Mouse (Mus musculus) skeletal muscle tissue, adult 2 months (tissue): ENCODE data around the gene Asap3.
A peak's percentile ranks its signal among the peaks of the same experiment; 100 is the strongest.

Source experiments
- DNase-seq: peaks from one replicate; pipeline ENCODE4 v3.0.0-alpha.2; 2012; ENCODE audit warnings: low read depth, low spot score

The Asap3 gene

DNA sequence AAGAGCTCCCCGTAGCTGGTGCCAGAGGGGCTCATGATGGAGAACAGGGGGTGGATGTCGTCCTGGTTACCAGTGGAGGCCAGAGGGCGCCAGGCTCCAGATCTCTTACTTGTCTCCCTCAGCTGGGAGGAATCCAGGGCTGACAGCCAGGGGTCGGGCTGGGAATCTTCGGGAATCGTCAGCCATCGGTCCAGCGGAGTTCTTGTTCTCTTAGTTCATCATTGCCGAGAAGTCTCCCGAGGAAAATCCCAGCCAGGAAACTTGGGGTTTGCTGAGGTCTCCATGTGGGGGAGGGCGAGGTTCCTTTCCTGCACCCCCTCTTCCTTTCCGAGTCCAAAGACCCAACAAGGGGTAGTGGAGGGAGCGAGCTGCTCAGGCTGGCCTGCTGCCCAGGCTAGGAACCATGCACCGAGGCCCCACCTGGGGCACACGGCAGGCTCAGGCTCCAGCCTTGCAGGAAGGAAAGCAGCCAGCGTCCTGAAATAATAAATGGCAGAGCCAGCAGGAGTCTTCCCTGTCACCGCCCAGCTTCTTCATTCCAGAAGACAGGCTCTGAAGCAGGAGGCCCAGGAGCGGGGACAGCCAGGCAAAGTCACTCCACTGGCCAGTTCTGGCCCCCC, 12.5 kb downstream of the Asap3 start:
- peak; percentile 89 for DNase-seq

DNA sequence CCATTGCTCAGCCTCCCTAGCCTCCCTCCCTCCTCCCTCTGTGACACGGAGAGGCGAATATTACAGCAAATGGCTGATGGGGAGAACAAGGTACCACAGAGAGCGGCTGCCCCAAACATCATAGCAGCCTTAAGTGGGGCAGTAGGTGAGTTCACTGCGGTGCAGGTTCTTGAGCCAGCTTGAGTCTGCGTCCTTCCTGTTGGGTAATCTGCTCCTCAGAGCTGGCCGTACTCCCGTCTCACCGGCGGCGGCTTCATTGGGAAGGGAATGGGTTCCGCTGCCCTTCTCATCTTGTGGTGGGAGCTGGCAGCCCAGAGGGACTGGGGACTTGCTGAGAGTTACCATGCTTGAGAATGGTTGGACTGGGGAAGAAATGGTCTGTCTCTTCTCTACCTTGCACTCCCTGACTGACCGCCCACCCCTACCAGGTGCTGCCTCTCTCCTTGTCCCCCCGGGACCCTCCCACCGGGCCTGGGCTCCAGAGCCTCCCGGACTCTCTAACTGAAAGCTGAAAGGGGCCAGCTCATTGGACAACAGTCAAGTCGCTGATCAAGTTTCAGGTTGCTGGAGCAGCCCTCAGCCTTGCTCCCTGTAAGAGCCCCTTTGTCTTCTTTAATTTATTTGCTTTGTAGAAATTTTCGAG, 14.1 kb downstream of the Asap3 start:
- no peak for DNase-seq

- no peak for DNase-seq
Observed at GRCm38 (mm10) chr4:136223549-136224239, 17.5 kb downstream of the Asap3 start.

DNA sequence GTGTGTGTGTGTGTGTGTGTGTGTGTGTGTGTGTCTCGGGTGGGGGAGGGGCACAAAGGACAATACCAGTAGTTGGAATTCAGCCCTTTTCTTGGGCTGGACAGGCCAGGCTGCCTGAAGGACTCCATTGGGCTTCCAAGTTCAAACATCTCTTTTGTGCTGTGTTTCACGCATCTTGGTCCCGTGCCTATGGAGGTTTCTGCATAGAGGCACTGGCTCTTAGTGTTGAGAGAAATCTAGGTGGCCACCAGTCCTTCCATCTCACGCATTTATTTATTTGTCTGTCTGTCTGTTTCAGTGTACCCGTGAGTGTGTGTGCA, 18.0 kb downstream of the Asap3 start:
- no peak for DNase-seq

- DNase-seq: no peak
Observed at GRCm38 (mm10) chr4:136224677-136225460, 18.7 kb downstream of the Asap3 start.

DNA sequence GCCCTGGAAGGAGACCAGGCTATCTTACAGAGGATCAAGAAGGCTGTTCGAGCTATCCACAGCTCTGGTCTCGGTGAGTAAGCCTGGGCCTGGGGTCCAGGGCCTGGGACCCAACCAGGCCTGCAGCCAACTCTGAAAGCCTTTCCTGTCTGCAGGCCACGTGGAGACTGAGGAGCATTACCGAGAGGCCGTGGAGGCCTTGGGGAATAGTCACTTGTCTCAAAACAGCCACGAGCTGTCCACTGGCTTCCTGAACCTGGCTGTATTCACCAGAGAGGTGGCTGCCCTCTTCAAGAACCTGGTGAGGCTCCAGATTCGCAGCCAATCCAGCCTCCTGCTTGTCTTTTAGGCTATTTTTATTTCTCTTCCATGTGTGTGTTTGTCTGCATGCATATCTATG, 21.2 kb downstream of the Asap3 start:
- no peak for DNase-seq

GRCm38 (mm10) chr4:136228640-136229039, 22.5 kb downstream of the Asap3 start:
- peak; percentile 39 for DNase-seq

DNA sequence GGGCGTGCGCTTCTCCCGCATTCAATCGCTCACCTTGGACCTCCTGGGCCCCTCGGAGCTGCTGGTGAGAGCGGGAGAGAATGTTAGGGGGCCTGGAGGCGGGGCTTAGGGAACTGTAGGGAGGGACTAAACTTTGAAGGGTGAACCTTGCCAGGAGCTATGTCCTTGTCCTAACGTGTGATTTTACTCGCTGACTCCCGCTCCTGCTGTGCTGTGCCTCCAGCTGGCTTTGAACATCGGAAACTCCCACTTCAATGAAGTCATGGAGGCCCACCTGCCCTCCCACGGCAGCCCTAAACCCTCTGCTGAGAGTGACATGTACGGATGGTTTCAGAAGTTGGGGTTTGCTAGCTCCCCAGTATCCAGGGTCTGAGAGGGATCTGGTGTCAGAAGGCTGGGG, 32.5 kb downstream of the Asap3 start:
- no peak for DNase-seq

GRCm38 (mm10) chr4:136239111-136239510, 32.9 kb downstream of the Asap3 start:
- no peak for DNase-seq

DNA sequence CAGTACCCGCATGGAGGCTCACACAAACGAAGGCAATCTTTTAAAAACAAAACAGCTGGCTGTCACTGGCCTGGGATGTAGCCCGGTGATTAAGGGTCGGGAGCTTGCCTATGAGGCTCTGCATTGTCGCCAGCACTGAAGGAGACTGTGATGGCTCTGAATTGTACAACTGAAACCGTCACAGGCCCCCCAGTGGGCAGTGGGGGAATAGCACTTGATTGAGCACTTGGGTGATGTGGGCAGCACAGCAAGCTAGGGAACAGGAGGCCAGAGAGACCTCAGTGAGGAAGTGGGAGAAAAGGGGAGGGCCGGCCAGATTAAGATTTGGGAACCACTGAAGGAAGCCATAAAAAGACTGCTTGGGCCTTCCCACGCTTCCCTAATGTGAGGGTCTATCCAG, 33.5 kb downstream of the Asap3 start:
- DNase-seq: peak; percentile 73

GRCm38 (mm10) chr4:136240123-136240522, 34.0 kb downstream of the Asap3 start:
- DNase-seq: no peak

DNA sequence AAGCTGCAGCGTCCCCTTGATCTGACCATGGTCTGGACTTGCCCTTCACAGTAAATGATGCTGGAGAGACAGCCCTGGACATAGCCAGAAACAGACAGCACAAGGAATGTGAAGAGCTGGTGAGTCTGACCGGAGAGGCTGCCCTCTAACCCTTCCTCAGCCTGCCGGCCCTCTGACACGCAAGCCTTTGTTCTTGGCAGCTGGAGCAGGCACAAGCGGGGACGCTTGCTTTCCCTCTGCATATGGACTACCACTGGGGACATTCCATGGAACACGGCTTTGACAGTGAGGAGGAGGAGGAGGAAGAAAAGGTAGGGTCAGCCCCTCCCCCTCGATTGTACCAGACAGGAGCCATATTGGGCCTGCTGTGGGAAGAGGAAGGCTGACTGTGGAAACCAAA, 34.8 kb downstream of the Asap3 start:
- no peak for DNase-seq

DNA sequence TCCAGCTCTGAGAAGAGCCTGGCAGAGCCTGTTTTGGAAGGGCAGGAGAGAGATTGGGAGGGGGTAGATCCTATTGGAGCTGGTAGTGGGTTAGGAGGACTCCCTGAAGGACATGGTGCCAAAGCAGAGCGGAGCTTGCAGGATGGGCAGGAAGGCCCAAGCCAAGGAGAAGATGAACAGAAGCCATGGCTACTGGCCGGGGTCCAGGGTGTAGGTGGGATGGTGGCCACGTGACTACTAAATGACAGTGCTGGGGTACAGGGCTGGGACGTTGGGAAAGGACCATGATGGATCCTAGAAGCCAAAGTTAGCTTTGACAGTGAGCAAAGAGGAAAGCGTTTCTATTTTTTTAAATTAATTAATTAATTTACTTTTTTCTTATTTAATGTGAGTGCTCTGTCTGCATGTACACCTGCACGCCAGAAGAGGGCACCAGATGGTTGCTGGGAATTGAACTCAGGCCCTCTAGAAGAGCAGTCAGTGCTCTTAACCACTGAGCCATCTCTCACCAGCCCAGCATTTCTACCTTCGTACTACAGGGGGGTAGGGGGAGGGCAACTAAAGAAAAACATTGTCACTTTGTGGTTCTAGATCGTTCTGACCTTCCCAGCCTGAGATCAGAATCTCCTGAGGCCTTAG, 36.0 kb downstream of the Asap3 start:
- DNase-seq: no peak

GRCm38 (mm10) chr4:136242728-136243127, 36.6 kb downstream of the Asap3 start:
- DNase-seq: no peak

DNA sequence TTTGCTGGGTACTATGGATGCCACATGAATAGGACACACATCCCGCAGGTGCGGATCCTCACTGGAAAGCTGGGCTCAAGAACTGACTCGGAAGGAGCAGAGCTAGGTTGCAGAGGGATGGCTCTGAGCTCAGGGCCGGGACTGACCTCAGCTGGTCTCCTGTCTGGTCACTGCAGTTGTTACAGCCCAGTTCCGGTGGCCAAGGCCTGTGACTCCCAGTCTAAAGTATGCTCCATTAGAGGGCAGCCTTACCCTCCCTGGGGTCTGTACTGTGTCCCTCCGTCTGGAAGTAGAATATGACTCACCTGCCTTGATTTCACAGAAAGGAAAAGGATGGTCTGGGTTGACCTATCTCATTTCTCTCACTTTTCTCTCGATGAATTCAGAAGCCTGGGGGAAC, 38.0 kb downstream of the Asap3 start:
- no peak for DNase-seq

- DNase-seq: no peak
Observed at GRCm38 (mm10) chr4:136245681-136246080, 39.5 kb downstream of the Asap3 start.

GRCm38 (mm10) chr4:136246568-136246969, 40.4 kb downstream of the Asap3 start:
- no peak for DNase-seq

- no peak for DNase-seq
Observed at GRCm38 (mm10) chr4:136247386-136247728, 41.2 kb downstream of the Asap3 start.

- DNase-seq: peak; percentile 73
Observed at GRCm38 (mm10) chr4:136247729-136248463, 41.7 kb downstream of the Asap3 start, which contains the start of gene Tcea3. TSS of gene Tcea3 (plus strand) at chr4:136247729.

DNA sequence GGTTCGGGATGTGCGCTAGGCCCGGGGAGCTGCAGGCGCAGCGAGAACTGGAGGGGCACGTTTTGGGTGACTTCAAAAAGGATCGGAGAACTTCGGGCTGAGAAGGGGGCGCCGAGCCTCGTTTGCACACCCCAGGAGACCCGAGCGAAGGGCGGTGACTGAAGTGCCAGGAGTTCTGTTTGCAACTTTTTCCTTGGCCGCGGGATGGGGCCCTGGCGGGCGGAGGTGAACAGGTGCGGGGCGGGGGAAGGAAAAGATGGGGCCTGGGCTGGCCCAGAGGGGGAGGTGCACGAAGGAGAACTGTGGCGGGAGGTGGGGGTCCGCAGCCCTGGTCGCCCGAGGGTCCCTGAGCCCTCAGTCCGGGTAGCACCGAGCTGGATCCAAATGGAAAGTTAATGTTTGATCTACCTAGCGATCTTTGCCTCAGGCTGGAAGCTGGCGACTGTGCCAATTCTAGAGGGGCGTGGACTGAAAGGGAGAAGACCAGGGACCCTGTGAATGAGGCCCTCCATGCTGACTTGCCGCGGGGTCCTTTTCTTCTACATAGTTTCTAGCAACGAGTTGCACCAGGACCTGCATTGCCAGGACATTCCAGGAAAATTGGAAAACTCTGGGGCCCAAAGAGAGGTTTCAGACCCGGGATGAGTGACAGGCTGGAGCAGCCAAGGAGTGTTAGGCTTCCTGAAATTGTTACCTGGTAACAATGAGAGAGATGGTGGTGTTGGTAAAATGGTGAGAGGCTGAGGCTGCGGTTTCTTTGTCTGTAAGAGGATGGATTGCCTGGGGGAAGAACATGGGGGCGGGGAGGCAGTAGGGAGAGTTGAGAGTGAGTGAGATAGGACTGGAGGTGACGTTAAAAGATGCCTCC, 42.5 kb downstream of the Asap3 start:
- no peak for DNase-seq
